Mouse (Mus musculus): ENCODE results near the gene Hist1h2ai.

DNA sequence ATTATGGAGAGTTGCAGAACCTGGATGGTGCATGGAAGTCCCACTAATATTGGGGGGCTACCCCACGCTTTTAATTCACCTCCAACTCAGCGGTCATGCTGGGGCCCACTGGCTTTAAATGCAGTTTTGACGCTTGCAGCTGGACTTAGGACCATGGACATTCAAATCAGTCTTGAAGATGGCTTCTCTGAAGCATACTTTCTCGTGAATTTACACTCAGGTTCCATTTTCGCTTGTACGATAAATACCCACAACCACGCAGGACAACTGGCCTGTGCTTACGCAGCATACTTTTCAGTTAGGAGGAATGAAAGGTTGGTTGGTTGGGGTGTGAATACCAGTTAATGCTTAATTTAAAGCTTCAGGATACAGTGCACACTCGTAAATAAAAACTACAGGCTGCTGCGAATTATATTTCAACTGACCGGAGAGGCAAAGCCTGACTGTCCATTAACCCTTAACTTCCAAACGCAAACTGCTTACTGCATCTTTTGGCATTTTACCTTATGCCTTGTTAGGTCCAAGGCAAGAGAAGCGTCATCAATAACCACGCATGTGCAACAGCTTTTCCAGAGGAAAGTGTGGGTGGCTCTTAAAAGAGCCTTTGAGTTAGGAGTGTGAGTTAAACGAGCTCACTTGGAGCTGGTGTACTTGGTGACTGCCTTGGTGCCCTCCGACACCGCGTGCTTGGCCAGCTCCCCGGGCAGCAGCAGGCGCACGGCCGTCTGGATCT is 925 bp upstream of the Hist1h2ai start:
- TF ChIP-seq CTCF (IDR thresholded peaks at IDR 0.05; ENCODE audit: low read depth) (no peak), EP300 (IDR thresholded peaks at IDR 0.05; ENCODE audit: low read depth) (no peak)
